Mouse (Mus musculus): Measurements from ENCODE around the gene Nr6a1. TPM values are rescaled to one million over a fixed set of nuclear protein-coding genes. Genes with fewer than 3 reads are reported as not detected.

Gene Nr6a1
- polyA plus RNA-seq, 1 experiment from 2014 or later = 1.2 TPM

- Histone ChIP-seq H3K36me3 (peaks cover 8% of the 10 kb centered on the region; the same call in 1 of the 2 replicates), H3K4me2 (no peak overlapping the region), H3K9me3 (replicated peaks) (no peaks in the 10 kb centered on the region), H3K4me1 (replicated peaks) (no peaks in the 10 kb centered on the region), H3K27me3 (replicated peaks) (no peaks in the 10 kb centered on the region; the same call in 1 of the 2 replicates), H3K27ac (ENCODE audit: poor library complexity, severe bottlenecking) (no peak overlapping the region), H3K4me3 (no peak overlapping the region), H3K9ac (no peak overlapping the region)
- ATAC-seq (ENCODE audit: insufficient number of reproducible peaks, low FRiP score) = no peak
Measured at GRCm38 (mm10) chr2:38735740-38736139, 191.7 kb downstream of the Nr6a1 start.

DNA sequence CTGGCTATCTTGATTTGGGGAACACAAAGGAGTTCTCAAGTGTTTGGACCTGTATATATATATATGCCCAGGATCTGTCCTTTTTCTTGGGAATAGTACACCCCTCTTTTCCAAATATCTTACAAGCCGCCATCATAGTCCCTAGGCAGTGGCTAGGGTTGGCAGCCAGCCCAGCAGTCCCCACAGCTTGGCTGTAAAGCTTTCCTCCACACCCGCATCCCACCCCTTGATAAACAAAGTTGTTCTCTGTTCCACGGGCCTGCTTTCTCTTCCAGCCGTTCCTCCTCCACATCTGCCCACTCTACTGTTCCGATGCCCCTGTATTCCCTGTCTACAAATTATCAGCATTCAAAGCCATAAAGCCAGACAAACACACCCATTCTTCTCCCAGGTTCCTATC is 192.8 kb downstream of the Nr6a1 start:
- no peaks in the 10 kb centered on the region for H3K4me1 ChIP-seq (replicated peaks)
- no peaks in the 10 kb centered on the region; the same call in 1 of the 2 replicates for H3K27me3 ChIP-seq (replicated peaks)
- H3K4me2 ChIP-seq = no peak overlapping the region
- peaks cover 9% of the 10 kb centered on the region; the same call in 1 of the 2 replicates for H3K36me3 ChIP-seq
- no peak for ATAC-seq (ENCODE audit: insufficient number of reproducible peaks, low FRiP score)
- no peak overlapping the region for H3K9ac ChIP-seq
- H3K9me3 ChIP-seq (replicated peaks) = no peaks in the 10 kb centered on the region
- WGBS = 60% methylated on average over 5 of the region's 5 CpGs
- no peak overlapping the region for H3K27ac ChIP-seq (ENCODE audit: poor library complexity, severe bottlenecking)
- H3K4me3 ChIP-seq = no peak overlapping the region

- Histone ChIP-seq H3K4me2 (no peak overlapping the region), H3K27ac (ENCODE audit: poor library complexity, severe bottlenecking) (no peak overlapping the region), H3K4me1 (replicated peaks) (no peaks in the 10 kb centered on the region), H3K27me3 (replicated peaks) (no peaks in the 10 kb centered on the region), H3K36me3 (0 out of 2 replicates have a peak, but pooled peaks cover 7% of the 10 kb centered on the region), H3K9ac (no peak overlapping the region), H3K9me3 (replicated peaks) (no peaks in the 10 kb centered on the region), H3K4me3 (no peak overlapping the region)
- WGBS = 91% methylated on average over 6 of the region's 6 CpGs
- ATAC-seq (ENCODE audit: insufficient number of reproducible peaks, low FRiP score) = no peak
Measured at GRCm38 (mm10) chr2:38730331-38730827, 197.1 kb downstream of the Nr6a1 start.

DNA sequence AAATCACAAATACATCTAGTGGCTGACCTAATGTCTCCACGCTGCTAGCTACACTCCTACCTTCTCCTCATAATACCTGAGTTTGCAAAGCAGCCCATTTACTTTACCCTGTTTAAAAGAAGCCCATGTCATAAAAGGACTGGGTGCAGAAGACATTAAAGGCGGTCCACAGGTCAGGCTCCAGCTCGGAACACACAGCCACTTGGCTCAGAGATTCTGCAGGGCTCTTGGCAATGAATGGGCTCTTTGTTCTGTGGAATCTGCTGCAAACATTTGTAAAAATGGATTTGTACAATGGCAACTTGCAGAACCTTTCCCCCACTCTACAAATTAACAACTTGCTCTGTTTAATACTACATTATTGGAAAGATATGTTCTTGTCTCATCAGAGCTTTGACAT is 202.1 kb downstream of the Nr6a1 start:
- no peak overlapping the region for H3K27ac ChIP-seq (ENCODE audit: poor library complexity, severe bottlenecking)

GRCm38 (mm10) chr2:38723378-38723777 is 204.1 kb downstream of the Nr6a1 start:
- ATAC-seq (ENCODE audit: insufficient number of reproducible peaks, low FRiP score) = no peak
- Histone ChIP-seq H3K4me1 (replicated peaks) (peaks cover 24% of the 10 kb centered on the region), H3K9ac (no peak overlapping the region)

More for the DNA sequence above, 202.1 kb downstream of the Nr6a1 start:
- 58% methylated on average over 3 of the region's 3 CpGs for WGBS
- Histone ChIP-seq H3K36me3 (0 out of 2 replicates have a peak, but pooled peaks cover 3% of the 10 kb centered on the region), H3K9ac (no peak overlapping the region), H3K4me1 (replicated peaks) (0 out of 2 replicates have a peak, but pooled peaks cover 12% of the 10 kb centered on the region), H3K27me3 (replicated peaks) (no peaks in the 10 kb centered on the region), H3K4me2 (no peak overlapping the region), H3K9me3 (replicated peaks) (no peaks in the 10 kb centered on the region), H3K4me3 (no peak overlapping the region)
- ATAC-seq (ENCODE audit: insufficient number of reproducible peaks, low FRiP score) = no peak

GRCm38 (mm10) chr2:38722076-38722475 is 205.4 kb downstream of the Nr6a1 start:
- H3K9ac ChIP-seq = no peak overlapping the region
- peaks cover 33% of the 10 kb centered on the region for H3K4me1 ChIP-seq (replicated peaks)
- 54% methylated on average over 4 of the region's 4 CpGs for WGBS
- 0 out of 2 replicates have a peak, but pooled peaks cover 6% of the 10 kb centered on the region for H3K27me3 ChIP-seq (replicated peaks)
- H3K4me2 ChIP-seq = no peak overlapping the region
- no peak overlapping the region for H3K27ac ChIP-seq (ENCODE audit: poor library complexity, severe bottlenecking)
- H3K9me3 ChIP-seq (replicated peaks) = no peaks in the 10 kb centered on the region
- ATAC-seq (ENCODE audit: insufficient number of reproducible peaks, low FRiP score) = no peak
- no peak overlapping the region for H3K4me3 ChIP-seq
- no peaks in the 10 kb centered on the region for H3K36me3 ChIP-seq

More at GRCm38 (mm10) chr2:38723378-38723777, 204.1 kb downstream of the Nr6a1 start:
- H3K4me2 ChIP-seq = no peak overlapping the region
- no peak overlapping the region for H3K27ac ChIP-seq (ENCODE audit: poor library complexity, severe bottlenecking)
- 67% methylated on average over 4 of the region's 4 CpGs for WGBS
- H3K36me3 ChIP-seq = no peaks in the 10 kb centered on the region
- no peak overlapping the region for H3K4me3 ChIP-seq
- 0 out of 2 replicates have a peak, but pooled peaks cover under 1% of the 10 kb centered on the region for H3K27me3 ChIP-seq (replicated peaks)
- no peaks in the 10 kb centered on the region for H3K9me3 ChIP-seq (replicated peaks)

- peaks cover 33% of the 10 kb centered on the region for H3K4me1 ChIP-seq (replicated peaks)
- 83% methylated on average over 2 of the region's 2 CpGs for WGBS
- no peak overlapping the region for H3K4me2 ChIP-seq
- ATAC-seq (ENCODE audit: insufficient number of reproducible peaks, low FRiP score) = no peak
- no peak overlapping the region for H3K4me3 ChIP-seq
- H3K9ac ChIP-seq = no peak overlapping the region
- no peak overlapping the region for H3K27ac ChIP-seq (ENCODE audit: poor library complexity, severe bottlenecking)
- no peaks in the 10 kb centered on the region for H3K36me3 ChIP-seq
- H3K27me3 ChIP-seq (replicated peaks) = peaks cover 11% of the 10 kb centered on the region; the same call in 1 of the 2 replicates
- H3K9me3 ChIP-seq (replicated peaks) = no peaks in the 10 kb centered on the region
Measured at GRCm38 (mm10) chr2:38720661-38721060, 206.8 kb downstream of the Nr6a1 start.

DNA sequence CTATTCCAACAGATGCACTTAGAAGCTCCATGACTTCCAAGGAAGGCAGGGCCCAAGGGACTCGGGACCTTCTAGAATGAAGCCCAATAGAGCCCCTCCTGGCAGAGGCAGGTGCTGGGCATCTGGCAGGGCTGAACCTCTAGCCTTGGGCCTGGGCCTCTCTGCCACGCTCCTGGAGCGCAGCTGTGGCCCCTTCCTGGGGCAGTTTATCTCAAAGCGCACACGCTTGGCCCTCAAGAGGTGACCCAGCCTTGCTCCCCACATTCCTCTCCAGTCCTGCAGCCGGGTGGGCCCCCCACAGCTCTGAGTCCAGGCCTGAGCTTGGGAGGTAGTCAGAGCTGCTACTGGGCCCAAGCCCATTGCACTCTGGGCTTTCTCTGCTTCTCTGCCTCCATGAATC is 208.1 kb downstream of the Nr6a1 start:
- H3K4me1 ChIP-seq (replicated peaks) = peaks cover 33% of the 10 kb centered on the region
- H3K4me3 ChIP-seq = no peak overlapping the region
- H3K27ac ChIP-seq (ENCODE audit: poor library complexity, severe bottlenecking) = no peak overlapping the region
- H3K9me3 ChIP-seq (replicated peaks) = no peaks in the 10 kb centered on the region
- H3K9ac ChIP-seq = no peak overlapping the region
- H3K36me3 ChIP-seq = no peaks in the 10 kb centered on the region
- 47% methylated on average over 6 of the region's 6 CpGs for WGBS
- ATAC-seq (ENCODE audit: insufficient number of reproducible peaks, low FRiP score) = peak; percentile 28; the same call in 1 of the 2 replicates
- H3K4me2 ChIP-seq = no peak overlapping the region
- peaks cover 20% of the 10 kb centered on the region for H3K27me3 ChIP-seq (replicated peaks)

GRCm38 (mm10) chr2:38718676-38719075 is 208.8 kb downstream of the Nr6a1 start:
- H3K4me1 ChIP-seq (replicated peaks) = peaks cover 27% of the 10 kb centered on the region
- WGBS = 39% methylated on average over 8 of the region's 8 CpGs
- H3K9me3 ChIP-seq (replicated peaks) = no peaks in the 10 kb centered on the region
- H3K9ac ChIP-seq = no peak overlapping the region
- H3K27me3 ChIP-seq (replicated peaks) = peaks cover 26% of the 10 kb centered on the region
- ATAC-seq (ENCODE audit: insufficient number of reproducible peaks, low FRiP score) = peak; percentile 51; the same call in 1 of the 2 replicates
- H3K36me3 ChIP-seq = no peaks in the 10 kb centered on the region
- no peak overlapping the region for H3K4me2 ChIP-seq
- H3K27ac ChIP-seq (ENCODE audit: poor library complexity, severe bottlenecking) = no peak overlapping the region
- no peak overlapping the region for H3K4me3 ChIP-seq

- H3K9me3 ChIP-seq (replicated peaks) = no peaks in the 10 kb centered on the region
- H3K4me2 ChIP-seq = no peak overlapping the region
- H3K27me3 ChIP-seq (replicated peaks) = peaks cover 39% of the 10 kb centered on the region
- H3K4me3 ChIP-seq = no peak overlapping the region
- 66% methylated on average over 2 of the region's 2 CpGs for WGBS
- no peak overlapping the region for H3K27ac ChIP-seq (ENCODE audit: poor library complexity, severe bottlenecking)
- no peak for ATAC-seq (ENCODE audit: insufficient number of reproducible peaks, low FRiP score)
- no peak overlapping the region for H3K9ac ChIP-seq
- H3K36me3 ChIP-seq = no peaks in the 10 kb centered on the region
- peaks cover 21% of the 10 kb centered on the region for H3K4me1 ChIP-seq (replicated peaks)
Measured at GRCm38 (mm10) chr2:38717436-38717835, 210.1 kb downstream of the Nr6a1 start.

- Histone ChIP-seq H3K4me1 (replicated peaks) (peaks cover 40% of the 10 kb centered on the region), H3K9ac (no peak within 1 kb of the TSS), H3K9me3 (replicated peaks) (no peaks in the 10 kb centered on the region), H3K4me2 (no peak within 1 kb of the TSS), H3K27me3 (replicated peaks) (peaks cover 66% of the 10 kb centered on the region), H3K27ac (ENCODE audit: poor library complexity, severe bottlenecking) (no peak within 1 kb of the TSS), H3K4me3 (no peak within 1 kb of the TSS), H3K36me3 (no peaks in the 10 kb centered on the region)
- 87% methylated on average over 13 of the region's 13 CpGs for WGBS
- ATAC-seq (ENCODE audit: insufficient number of reproducible peaks, low FRiP score) = no peak
Measured at GRCm38 (mm10) chr2:38714324-38714723, 213.2 kb downstream of the Nr6a1 start, which contains the start of gene Nr5a1. TSS of gene Nr5a1 (minus strand) at chr2:38714542.

GRCm38 (mm10) chr2:38713596-38713995 is 213.9 kb downstream of the Nr6a1 start:
- H3K4me1 ChIP-seq (replicated peaks) = peaks cover 33% of the 10 kb centered on the region
- H3K36me3 ChIP-seq = no peaks in the 10 kb centered on the region
- WGBS = 50% methylated on average over 3 of the region's 3 CpGs
- no peak for ATAC-seq (ENCODE audit: insufficient number of reproducible peaks, low FRiP score)
- no peak overlapping the region for H3K4me3 ChIP-seq
- no peak overlapping the region for H3K27ac ChIP-seq (ENCODE audit: poor library complexity, severe bottlenecking)
- H3K4me2 ChIP-seq = no peak overlapping the region
- peaks cover 74% of the 10 kb centered on the region for H3K27me3 ChIP-seq (replicated peaks)
- no peak overlapping the region for H3K9ac ChIP-seq
- H3K9me3 ChIP-seq (replicated peaks) = no peaks in the 10 kb centered on the region

Measured in heart, embryonic 12.5 days (tissue).